Mouse (Mus musculus): Measurements from ENCODE around the gene Ovgp1.
A peak's percentile ranks its signal among the peaks of the same experiment; 100 is the strongest.
"Not testable (repeated sequence)": the region's sequence is repeated elsewhere in the genome, so short reads cannot be mapped to it uniquely, and the experiment has no call there.

Gene Ovgp1

GRCm38 (mm10) chr3:105958974-105959580 is 14.4 kb upstream of the Ovgp1 start, which contains the start of gene Wdr77:
Gene Wdr77 (plus strand): TSS chr3:105959369.
- peak; percentile 99 for DNase-seq (ENCODE audit: low read depth, low spot score)
- H3K27me3 ChIP-seq (ENCODE audit: control insufficient read depth, insufficient read depth, low read length, poor library complexity, severe bottlenecking): no peaks in the 10 kb centered on the region
- H3K36me3 ChIP-seq (ENCODE audit: control insufficient read depth, insufficient read depth, low read length, poor library complexity, severe bottlenecking): peaks cover 10% of the 10 kb centered on the region

- no peak for DNase-seq (ENCODE audit: low read depth, low spot score)
- H3K27me3 ChIP-seq (ENCODE audit: control insufficient read depth, insufficient read depth, low read length, poor library complexity, severe bottlenecking): no peaks in the 10 kb centered on the region
- H3K36me3 ChIP-seq (ENCODE audit: control insufficient read depth, insufficient read depth, low read length, poor library complexity, severe bottlenecking): peaks cover 10% of the 10 kb centered on the region
Observed at GRCm38 (mm10) chr3:105959585-105959984, 13.9 kb upstream of the Ovgp1 start.

GRCm38 (mm10) chr3:105959999-105960398 is 13.5 kb upstream of the Ovgp1 start, which contains the start of gene Atp5f1:
Gene Atp5f1 (minus strand): TSS chr3:105960099.
- Histone ChIP-seq H3K36me3 (ENCODE audit: control insufficient read depth, insufficient read depth, low read length, poor library complexity, severe bottlenecking) (peaks cover 11% of the 10 kb centered on the region), H3K27me3 (ENCODE audit: control insufficient read depth, insufficient read depth, low read length, poor library complexity, severe bottlenecking) (no peaks in the 10 kb centered on the region)
- DNase-seq (ENCODE audit: low read depth, low spot score): peak; percentile 5

- peak; percentile 48 for DNase-seq (ENCODE audit: low read depth, low spot score)
- Histone ChIP-seq H3K27me3 (ENCODE audit: control insufficient read depth, insufficient read depth, low read length, poor library complexity, severe bottlenecking) (no peaks in the 10 kb centered on the region), H3K36me3 (ENCODE audit: control insufficient read depth, insufficient read depth, low read length, poor library complexity, severe bottlenecking) (peaks cover 14% of the 10 kb centered on the region)
Observed at GRCm38 (mm10) chr3:105960700-105961099, 12.8 kb upstream of the Ovgp1 start.

GRCm38 (mm10) chr3:105971831-105972446 is 1.6 kb upstream of the Ovgp1 start:
- H3K27me3 ChIP-seq (ENCODE audit: control insufficient read depth, insufficient read depth, low read length, poor library complexity, severe bottlenecking): no peaks in the 10 kb centered on the region
- no peak for DNase-seq (ENCODE audit: low read depth, low spot score)
- no peaks in the 10 kb centered on the region; the same call in 1 of the 2 replicates for H3K36me3 ChIP-seq (ENCODE audit: control insufficient read depth, insufficient read depth, low read length, poor library complexity, severe bottlenecking)

GRCm38 (mm10) chr3:105974174-105974573 is 663 bp downstream of the Ovgp1 start:
- no peak for DNase-seq (ENCODE audit: low read depth, low spot score)
- no peaks in the 10 kb centered on the region for H3K27me3 ChIP-seq (ENCODE audit: control insufficient read depth, insufficient read depth, low read length, poor library complexity, severe bottlenecking)
- no peaks in the 10 kb centered on the region for H3K36me3 ChIP-seq (ENCODE audit: control insufficient read depth, insufficient read depth, low read length, poor library complexity, severe bottlenecking)

- H3K36me3 ChIP-seq (ENCODE audit: control insufficient read depth, insufficient read depth, low read length, poor library complexity, severe bottlenecking); DNase-seq (ENCODE audit: low read depth, low spot score): not testable (repeated sequence)
Observed at GRCm38 (mm10) chr3:105989611-105990010, 16.1 kb downstream of the Ovgp1 start.

GRCm38 (mm10) chr3:105991653-105992283 is 18.3 kb downstream of the Ovgp1 start:
- DNase-seq (ENCODE audit: low read depth, low spot score): peak; percentile 79
- H3K36me3 ChIP-seq (ENCODE audit: control insufficient read depth, insufficient read depth, low read length, poor library complexity, severe bottlenecking): no peaks in the 10 kb centered on the region
- no peaks in the 10 kb centered on the region for H3K27me3 ChIP-seq (ENCODE audit: control insufficient read depth, insufficient read depth, low read length, poor library complexity, severe bottlenecking)

More at GRCm38 (mm10) chr3:105989611-105990010, 16.1 kb downstream of the Ovgp1 start:
- not testable (repeated sequence) for H3K27me3 ChIP-seq (ENCODE audit: control insufficient read depth, insufficient read depth, low read length, poor library complexity, severe bottlenecking)

- H3K27me3 ChIP-seq (ENCODE audit: control insufficient read depth, insufficient read depth, low read length, poor library complexity, severe bottlenecking): no peaks in the 10 kb centered on the region
- DNase-seq (ENCODE audit: low read depth, low spot score): peak; percentile 53
- no peaks in the 10 kb centered on the region for H3K36me3 ChIP-seq (ENCODE audit: control insufficient read depth, insufficient read depth, low read length, poor library complexity, severe bottlenecking)
Observed at GRCm38 (mm10) chr3:105994730-105995129, 21.2 kb downstream of the Ovgp1 start.

- Histone ChIP-seq H3K36me3 (ENCODE audit: control insufficient read depth, insufficient read depth, low read length, poor library complexity, severe bottlenecking) (no peaks in the 10 kb centered on the region), H3K27me3 (ENCODE audit: control insufficient read depth, insufficient read depth, low read length, poor library complexity, severe bottlenecking) (no peaks in the 10 kb centered on the region)
- peak; percentile 58 for DNase-seq (ENCODE audit: low read depth, low spot score)
Observed at GRCm38 (mm10) chr3:106000707-106001375, 27.3 kb downstream of the Ovgp1 start.

GRCm38 (mm10) chr3:106001416-106002370 is 28.2 kb downstream of the Ovgp1 start:
- no peaks in the 10 kb centered on the region for H3K27me3 ChIP-seq (ENCODE audit: control insufficient read depth, insufficient read depth, low read length, poor library complexity, severe bottlenecking)
- DNase-seq (ENCODE audit: low read depth, low spot score): peak; percentile 88
- no peaks in the 10 kb centered on the region for H3K36me3 ChIP-seq (ENCODE audit: control insufficient read depth, insufficient read depth, low read length, poor library complexity, severe bottlenecking)

- DNase-seq (ENCODE audit: low read depth, low spot score): peak; percentile 19
- H3K36me3 ChIP-seq (ENCODE audit: control insufficient read depth, insufficient read depth, low read length, poor library complexity, severe bottlenecking); H3K27me3 ChIP-seq (ENCODE audit: control insufficient read depth, insufficient read depth, low read length, poor library complexity, severe bottlenecking): not testable (repeated sequence)
Observed at GRCm38 (mm10) chr3:106003360-106003759, 29.8 kb downstream of the Ovgp1 start.

GRCm38 (mm10) chr3:106014546-106014945 is 41.0 kb downstream of the Ovgp1 start, which contains the start of gene Pifo:
Gene Pifo (minus strand): TSS chr3:106014646.
- no peaks in the 10 kb centered on the region for H3K27me3 ChIP-seq (ENCODE audit: control insufficient read depth, insufficient read depth, low read length, poor library complexity, severe bottlenecking)
- no peak for DNase-seq (ENCODE audit: low read depth, low spot score)
- 0 out of 2 replicates have a peak, but pooled peaks cover 2% of the 10 kb centered on the region for H3K36me3 ChIP-seq (ENCODE audit: control insufficient read depth, insufficient read depth, low read length, poor library complexity, severe bottlenecking)

GRCm38 (mm10) chr3:106021840-106022239 is 48.3 kb downstream of the Ovgp1 start:
- Histone ChIP-seq H3K36me3 (ENCODE audit: control insufficient read depth, insufficient read depth, low read length, poor library complexity, severe bottlenecking) (0 out of 2 replicates have a peak, but pooled peaks cover 2% of the 10 kb centered on the region), H3K27me3 (ENCODE audit: control insufficient read depth, insufficient read depth, low read length, poor library complexity, severe bottlenecking) (no peaks in the 10 kb centered on the region)
- peak; percentile 21 for DNase-seq (ENCODE audit: low read depth, low spot score)

Measured in splenic B cell, adult 2 months (primary cell).